Mouse (Mus musculus) lung, postnatal 0 days (tissue): ENCODE results near the gene Hoxd13. TPM values are rescaled to one million over a fixed set of nuclear protein-coding genes. Genes with fewer than 3 reads are reported as not detected.

Experiments used
- ATAC-seq: fragments of 200-750 bp; cut with Nextera tagmentation; 2 replicates; pipeline ENCODE4 v1.8.0; 2017; ENCODE audit warnings: moderate library complexity
- DNase-seq: peaks from one replicate; pipeline ENCODE4 v3.0.0-alpha.2; 2016; ENCODE audit warnings: low spot score
- H3K27ac ChIP-seq: fragments of 300-500 bp; sonication (generic); 2 replicates; pipeline ENCODE4 v1.5.1; 2014; ENCODE audit warnings: antibody characterized with exemption, mild to moderate bottlenecking, low read length, mixed read lengths
- H3K27me3 ChIP-seq: fragments of 300-500 bp; sonication (generic); replicated peaks from 2 replicates; pipeline ENCODE4 v1.6.1; 2014; ENCODE audit warnings: low read length, mixed read lengths; ENCODE audit not compliant: insufficient read depth
- H3K36me3 ChIP-seq: fragments of 300-500 bp; sonication (generic); 2 replicates; pipeline ENCODE4 v1.6.1; 2014; ENCODE audit warnings: low read length, mixed read lengths; ENCODE audit not compliant: insufficient read depth
- H3K4me1 ChIP-seq: fragments of 300-500 bp; sonication (generic); 2 replicates; pipeline ENCODE4 v1.6.1; 2014; ENCODE audit warnings: antibody characterized with exemption, low read depth, low read length, mixed read lengths; ENCODE audit not compliant: insufficient read depth
- H3K4me2 ChIP-seq: fragments of 300-500 bp; sonication (generic); replicated peaks from 2 replicates; pipeline ENCODE4 v1.6.1; 2014; ENCODE audit warnings: low read depth, mild to moderate bottlenecking, low read length, moderate library complexity, mixed read lengths
- H3K4me3 ChIP-seq: fragments of 300-500 bp; sonication (generic); 2 replicates; pipeline ENCODE4 v1.5.1; 2014; ENCODE audit warnings: low read depth, low read length
- H3K9ac ChIP-seq: fragments of 300-500 bp; sonication (generic); replicated peaks from 2 replicates; pipeline ENCODE4 v1.6.1; 2014; ENCODE audit warnings: low read depth, mild to moderate bottlenecking
- H3K9me3 ChIP-seq: fragments of 300-500 bp; sonication (generic); 2 replicates; pipeline ENCODE4 v1.6.1; 2016; ENCODE audit warnings: low read length, mixed read lengths
- CTCF ChIP-seq: IDR thresholded peaks from 2 replicates; pipeline ENCODE4 v1.5.1; 2016; ENCODE audit warnings: antibody characterized with exemption, mild to moderate bottlenecking
- EP300 ChIP-seq: IDR thresholded peaks from 2 replicates; pipeline ENCODE4 v1.6.1; 2016; ENCODE audit warnings: antibody characterized with exemption, mild to moderate bottlenecking, control low read depth
- whole genome bisulfite sequencing: fragments of 180-500 bp; shearing (Covaris S2); extraction: QIAGEN DNeasy Blood & Tissue Kit; methylation state at CpG from one replicate; pipeline ENCODE4 v1.1.7; 2014; 5-methylcytosine and 5-hydroxymethylcytosine counted together
- polyA plus RNA-seq: library from polyadenylated mRNA; unstranded; fragments of >200 nt; fragmentation: Nextera tagmentation; extraction: Ambion mirVana; gene quantifications from 2 replicates; pipeline ENCODE4 v1.2.1, GENCODE M21; 2015

Gene Hoxd13
- polyA plus RNA-seq, 1 experiment from 2014 or later = not detected

DNA sequence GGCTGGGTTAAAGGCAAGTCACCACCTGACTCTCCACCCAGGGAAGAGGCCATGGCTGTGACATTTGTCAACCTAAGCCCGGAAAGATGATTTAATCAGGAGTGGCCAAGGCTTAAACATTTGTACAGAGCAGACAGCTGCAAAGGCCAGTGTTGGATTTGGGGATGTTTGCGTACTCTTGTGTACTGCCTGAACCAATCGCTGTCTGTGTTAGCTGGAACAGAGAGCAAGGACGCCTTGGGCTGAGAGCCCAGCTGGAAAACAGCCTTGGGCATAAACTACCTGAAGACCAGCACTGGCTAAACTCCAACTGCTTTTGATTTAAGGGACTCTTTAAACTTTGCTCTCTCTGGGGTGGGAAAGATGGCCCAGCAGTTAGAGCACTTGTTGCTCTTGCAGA, 40.6 kb downstream of the Hoxd13 start:
- peaks cover 95% of the 10 kb centered on the region for H3K27me3 ChIP-seq
- H3K27ac ChIP-seq = no peak overlapping the region
- TF ChIP-seq EP300 (no peak), CTCF (no peak)
- peaks cover 9% of the 10 kb centered on the region; the same call in 1 of the 2 replicates for H3K4me1 ChIP-seq
- no peak for ATAC-seq
- H3K36me3 ChIP-seq = no peaks in the 10 kb centered on the region
- no peaks in the 10 kb centered on the region for H3K9me3 ChIP-seq
- 19% methylated on average over 4 of the region's 4 CpGs for WGBS
- no peak overlapping the region for H3K4me2 ChIP-seq
- H3K4me3 ChIP-seq = no peak overlapping the region
- no peak overlapping the region for H3K9ac ChIP-seq
- DNase-seq = no peak

DNA sequence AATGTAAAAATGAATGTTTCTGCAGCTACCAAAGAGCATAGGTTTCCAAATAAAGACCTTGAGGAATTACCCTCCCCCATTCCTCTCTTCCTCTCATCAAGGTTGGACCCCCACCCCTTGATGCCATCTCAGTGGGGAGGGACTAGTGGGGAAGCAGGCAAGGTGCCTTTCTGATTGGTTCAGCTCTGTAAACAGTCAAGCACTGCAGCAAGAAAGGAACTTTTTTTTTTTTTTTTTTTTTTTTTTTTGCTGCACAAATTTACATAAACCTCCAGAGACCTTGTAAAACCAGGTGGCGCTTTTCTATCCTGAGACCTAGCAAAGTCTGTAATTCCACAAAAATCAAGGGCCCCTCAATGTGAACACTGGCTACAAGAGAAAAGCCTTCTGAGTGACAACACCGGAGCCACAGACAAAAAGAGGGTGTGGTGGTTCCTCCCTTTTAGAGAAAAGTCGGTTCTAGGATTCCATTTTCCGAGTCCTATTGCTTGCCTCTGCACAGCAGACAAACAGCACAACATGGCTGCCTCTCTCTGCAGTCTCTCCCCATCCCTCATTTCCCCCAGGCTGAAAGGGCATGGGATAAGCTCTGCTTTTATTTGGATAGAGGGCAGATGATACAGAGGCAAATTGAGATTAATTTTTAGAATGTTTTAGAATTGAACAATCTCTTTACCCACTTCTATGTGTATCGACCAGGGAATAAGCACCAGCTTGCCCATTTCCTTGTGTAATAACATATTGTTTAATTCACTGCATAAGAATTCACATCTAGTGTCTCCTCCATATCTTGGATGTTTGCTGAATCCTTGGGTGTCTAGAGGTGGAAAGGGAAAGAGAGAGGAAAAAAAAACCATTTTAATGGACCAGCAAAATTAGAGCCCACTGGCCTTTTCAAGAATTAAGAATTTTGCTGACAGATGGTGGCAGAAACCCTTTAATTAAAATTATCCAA, 41.6 kb downstream of the Hoxd13 start:
- Histone ChIP-seq H3K9ac (no peak overlapping the region), H3K36me3 (no peaks in the 10 kb centered on the region), H3K9me3 (no peaks in the 10 kb centered on the region), H3K27me3 (peaks cover 94% of the 10 kb centered on the region), H3K4me1 (peaks cover 9% of the 10 kb centered on the region; the same call in 1 of the 2 replicates), H3K4me2 (no peak overlapping the region), H3K4me3 (no peak overlapping the region), H3K27ac (no peak overlapping the region)
- TF ChIP-seq CTCF (no peak), EP300 (no peak)
- DNase-seq = no peak
- WGBS = 6% methylated on average over 5 of the region's 5 CpGs
- no peak for ATAC-seq

DNA sequence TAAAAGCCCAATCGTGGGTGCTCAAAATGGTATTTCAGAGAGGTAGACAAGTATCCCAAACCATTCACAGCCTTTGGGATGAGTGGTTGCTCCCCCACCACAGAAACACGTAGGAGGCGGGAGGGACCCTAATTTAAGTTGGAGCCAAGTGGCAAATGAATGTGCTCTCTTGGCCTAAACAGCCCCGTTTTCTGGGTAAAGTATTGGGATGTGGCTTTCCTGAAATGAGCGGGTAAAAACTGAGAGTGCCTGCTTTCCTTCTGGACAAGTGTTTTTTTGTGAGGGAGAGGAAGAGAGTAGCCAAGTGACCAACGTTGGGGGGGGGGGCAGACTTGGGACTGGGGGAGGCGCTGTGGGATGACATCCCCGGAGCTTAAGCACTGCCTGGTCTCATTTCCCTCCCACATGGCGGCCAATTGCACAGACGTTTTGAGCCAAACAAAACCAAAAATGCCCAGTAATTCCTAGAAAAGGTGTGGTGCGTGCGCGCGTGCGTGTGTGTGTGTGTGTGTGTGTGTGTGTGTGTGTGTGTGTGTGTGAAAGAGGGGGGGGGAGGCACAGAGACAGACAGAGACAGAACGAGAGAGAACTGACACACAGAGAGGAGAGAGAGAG, 42.9 kb downstream of the Hoxd13 start:
- peaks cover 94% of the 10 kb centered on the region for H3K27me3 ChIP-seq
- ATAC-seq = no peak
- 2% methylated on average over 16 of the region's 16 CpGs for WGBS

DNA sequence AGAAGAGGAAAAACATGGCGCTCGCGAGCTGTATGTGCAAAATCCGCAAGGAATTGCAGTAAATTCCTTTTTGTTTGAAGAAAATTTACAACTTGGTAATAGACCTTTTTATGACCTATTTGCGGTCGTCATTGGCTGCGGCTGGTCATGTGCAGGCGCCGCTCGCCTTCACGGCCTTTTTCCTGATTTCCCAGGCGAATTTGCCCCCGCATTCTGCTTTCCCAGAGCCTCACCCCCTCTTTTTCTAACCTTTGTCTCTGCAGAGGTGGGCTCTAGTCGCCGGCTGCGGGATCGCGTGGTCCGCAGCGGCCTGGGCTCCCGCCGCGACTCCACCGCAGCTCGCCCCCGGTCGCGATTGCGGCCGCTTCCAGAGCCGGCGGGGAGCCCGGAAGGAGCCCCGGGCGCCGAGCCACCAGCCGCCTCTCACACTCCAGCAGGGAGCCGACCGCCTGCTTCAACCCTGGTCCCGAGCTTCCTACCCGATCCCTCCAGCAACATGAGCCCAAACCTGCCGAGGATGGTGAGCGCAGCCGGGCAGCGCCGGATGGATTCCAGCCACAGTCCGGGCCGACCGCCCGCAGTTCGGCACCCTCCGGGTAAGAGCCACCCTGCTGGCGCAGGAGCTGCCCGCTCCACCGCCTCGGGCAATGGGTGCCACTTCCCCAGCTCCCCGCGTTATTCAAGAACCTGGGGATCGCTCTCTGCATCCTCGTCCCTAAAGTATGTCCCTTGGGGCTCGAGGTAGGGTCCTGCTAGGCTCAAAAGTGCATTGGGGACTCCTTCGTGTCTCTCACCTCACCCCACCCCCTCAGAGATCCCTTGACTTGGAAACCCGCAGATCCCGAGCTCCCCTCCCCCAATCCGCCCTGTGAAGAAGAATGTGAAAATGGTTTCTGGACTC, 43.9 kb downstream of the Hoxd13 start, which contains the start of the genes Hoxd3 and Hoxd4:
Gene Hoxd3 (plus strand): TSS at position 207 of the 901 bp plus-strand sequence.
Gene Hoxd4 (plus strand): TSS at position 209 of the 901 bp plus-strand sequence.
- ATAC-seq = no peak; the same call in 1 of the 2 replicates
- Histone ChIP-seq H3K27me3 (peaks cover 89% of the 10 kb centered on the region), H3K9ac (no peak within 1 kb of the TSS)

More for the DNA sequence above, 42.9 kb downstream of the Hoxd13 start:
- no peak overlapping the region for H3K4me3 ChIP-seq
- TF ChIP-seq CTCF (no peak), EP300 (no peak)
- 0 out of 2 replicates have a peak, but pooled peaks cover 6% of the 10 kb centered on the region for H3K4me1 ChIP-seq
- no peak overlapping the region for H3K27ac ChIP-seq
- H3K36me3 ChIP-seq = no peaks in the 10 kb centered on the region
- no peak overlapping the region for H3K4me2 ChIP-seq
- no peak for DNase-seq
- no peaks in the 10 kb centered on the region for H3K9me3 ChIP-seq
- no peak overlapping the region for H3K9ac ChIP-seq

DNA sequence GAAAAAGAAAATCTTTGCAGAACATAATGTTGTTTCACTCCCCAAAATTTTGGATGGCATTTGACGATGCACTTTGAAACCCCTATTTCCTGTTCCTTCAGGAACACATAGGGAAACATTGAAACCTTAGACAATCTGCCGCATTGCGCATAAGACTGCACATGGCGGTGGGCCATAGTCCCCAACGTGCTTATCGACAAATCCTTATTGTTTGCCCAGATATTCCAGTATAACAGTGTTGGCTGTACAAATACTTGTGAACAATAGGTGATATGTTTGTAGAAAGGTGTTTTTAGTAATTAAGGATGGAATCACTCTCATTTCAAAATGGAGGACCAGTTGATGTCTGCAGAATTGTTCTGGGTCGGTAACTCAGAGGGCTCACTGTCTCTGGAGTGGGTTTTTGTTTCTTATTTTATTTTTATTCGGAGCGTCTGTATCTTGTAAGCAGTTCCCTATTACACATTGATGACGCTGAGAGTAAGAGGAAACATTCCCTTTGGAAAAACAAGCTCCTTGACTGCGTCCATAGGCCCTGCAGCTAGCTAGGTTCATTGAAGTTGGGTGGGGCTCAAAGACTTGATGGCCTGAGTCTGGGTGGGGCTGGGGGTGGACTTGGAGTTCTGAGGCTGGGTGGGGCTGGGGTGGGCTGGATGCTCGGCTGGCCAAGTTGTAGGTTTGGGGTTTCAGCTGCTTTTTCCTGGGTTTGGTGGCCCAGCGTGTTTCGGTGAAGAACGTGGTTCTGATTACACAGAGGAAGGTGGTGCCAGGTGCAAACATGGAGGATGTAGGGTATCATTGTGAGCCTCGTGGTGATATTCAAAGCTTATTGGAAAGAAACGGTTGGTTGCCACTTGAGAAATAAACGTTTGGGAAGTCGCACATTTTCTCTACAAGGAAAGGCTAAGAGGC, 45.4 kb downstream of the Hoxd13 start:
- Histone ChIP-seq H3K27me3 (peaks cover 87% of the 10 kb centered on the region), H3K9ac (no peak overlapping the region), H3K4me1 (0 out of 2 replicates have a peak, but pooled peaks cover 6% of the 10 kb centered on the region), H3K4me3 (no peak overlapping the region), H3K27ac (no peak overlapping the region), H3K4me2 (no peak overlapping the region), H3K36me3 (no peaks in the 10 kb centered on the region), H3K9me3 (no peaks in the 10 kb centered on the region)
- no peak for DNase-seq
- no peak for ATAC-seq
- TF ChIP-seq EP300 (no peak), CTCF (no peak)
- 8% methylated on average over 19 of the region's 19 CpGs for WGBS

More for the DNA sequence above, 43.9 kb downstream of the Hoxd13 start, which contains the start of the genes Hoxd3 and Hoxd4:
- TF ChIP-seq EP300 (no peak), CTCF (no peak)
- Histone ChIP-seq H3K27ac (no peak within 1 kb of the TSS), H3K4me1 (0 out of 2 replicates have a peak, but pooled peaks cover 6% of the 10 kb centered on the region), H3K4me3 (peak within 1 kb of the TSS; percentile 28), H3K36me3 (no peaks in the 10 kb centered on the region), H3K9me3 (no peaks in the 10 kb centered on the region), H3K4me2 (peak within 1 kb of the TSS; percentile 48)
- no peak for DNase-seq
- WGBS = 1% methylated on average over 61 of the region's 65 CpGs
